Mouse (Mus musculus) lung, postnatal 4 days (tissue): Measurements from ENCODE around the gene Borcs7.
A peak's percentile ranks its signal among the peaks of the same experiment; 100 is the strongest.

Source experiments
- DNase-seq, 2 experiments: peaks; one replicate each; pipeline ENCODE4 v3.0.0; 2021

Gene Borcs7

DNA sequence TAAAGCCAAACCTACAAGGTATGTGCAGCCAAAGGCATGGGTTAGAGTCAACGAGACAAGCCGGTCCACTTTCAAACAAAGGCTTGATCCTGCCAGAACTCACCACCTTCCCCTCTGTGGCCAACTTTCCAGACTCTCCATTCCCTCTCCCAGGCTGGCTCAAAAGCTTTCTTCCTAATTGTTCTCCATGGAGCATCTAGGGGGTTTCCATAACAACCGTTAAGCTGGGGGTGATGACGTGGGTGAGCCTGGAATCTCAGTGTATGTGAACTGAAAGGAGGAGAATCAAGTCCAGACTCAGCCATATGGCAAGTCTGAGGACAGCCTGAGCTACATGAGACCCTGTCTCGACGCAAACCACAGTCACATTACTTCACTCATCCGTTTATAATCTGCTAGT lies 24.2 kb upstream of the Borcs7 start:
- DNase-seq = no peak

GRCm38 (mm10) chr19:46667300-46667699 lies 22.4 kb upstream of the Borcs7 start:
- DNase-seq = no peak

DNA sequence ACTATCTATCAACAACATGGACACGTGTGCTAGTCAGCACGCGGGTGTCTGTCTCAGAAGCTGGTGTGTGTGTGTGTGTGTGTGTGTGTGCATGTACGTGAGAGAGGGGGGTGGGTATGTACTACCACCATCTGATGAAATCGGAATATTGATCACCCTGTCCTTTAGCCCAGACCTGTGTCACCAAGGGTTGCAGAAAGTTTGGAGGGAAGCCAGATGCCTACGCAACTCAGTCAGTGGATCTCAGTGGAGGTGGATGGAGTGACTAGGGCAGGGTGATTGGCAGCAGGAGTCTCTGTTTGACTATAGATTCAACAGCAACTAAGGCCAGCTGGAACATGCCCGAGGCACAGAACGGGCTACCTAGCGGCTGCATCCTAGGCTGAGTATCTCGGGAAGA lies 21.4 kb upstream of the Borcs7 start:
- DNase-seq = no peak

DNA sequence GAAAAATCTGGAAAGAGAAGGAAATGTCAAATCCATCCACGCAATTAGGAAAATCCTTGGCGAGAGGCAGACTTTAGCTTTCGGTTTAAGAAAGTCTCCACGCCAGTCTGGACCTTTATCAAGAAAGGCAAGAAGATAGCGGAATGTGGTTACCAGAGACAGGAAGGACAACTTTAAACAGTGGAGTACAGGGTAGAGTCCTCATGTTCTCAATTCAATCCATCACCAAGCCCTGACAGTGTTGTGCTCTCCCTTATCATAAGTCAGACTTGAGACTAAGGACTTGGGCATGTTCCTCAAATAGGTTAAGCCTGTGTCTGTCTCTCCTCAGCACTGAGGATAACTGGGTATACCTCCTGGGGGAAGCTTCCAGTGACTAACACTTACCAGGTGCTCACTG lies 19.9 kb upstream of the Borcs7 start:
- DNase-seq = no peak

DNA sequence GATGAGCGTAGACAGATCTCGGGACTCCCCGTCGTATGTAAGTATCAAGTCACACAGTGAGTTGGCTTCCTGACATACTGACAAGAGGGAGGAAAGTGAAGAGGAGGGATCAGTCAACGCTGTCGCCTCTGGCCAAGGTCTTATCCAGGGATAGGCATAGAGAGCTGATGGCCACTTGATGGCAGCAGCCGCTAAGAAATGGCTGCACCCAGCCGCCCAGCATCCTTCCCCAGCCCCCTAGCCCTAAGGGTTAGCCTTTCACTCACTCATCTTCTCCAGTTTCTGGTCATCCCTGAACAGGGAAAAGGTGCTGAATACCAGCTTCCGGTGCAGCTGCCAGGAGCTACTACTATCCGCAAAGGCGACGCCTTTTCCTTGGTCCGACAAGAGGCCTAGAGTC lies 19.0 kb upstream of the Borcs7 start:
- peak; percentile 50 to 71 for DNase-seq

DNA sequence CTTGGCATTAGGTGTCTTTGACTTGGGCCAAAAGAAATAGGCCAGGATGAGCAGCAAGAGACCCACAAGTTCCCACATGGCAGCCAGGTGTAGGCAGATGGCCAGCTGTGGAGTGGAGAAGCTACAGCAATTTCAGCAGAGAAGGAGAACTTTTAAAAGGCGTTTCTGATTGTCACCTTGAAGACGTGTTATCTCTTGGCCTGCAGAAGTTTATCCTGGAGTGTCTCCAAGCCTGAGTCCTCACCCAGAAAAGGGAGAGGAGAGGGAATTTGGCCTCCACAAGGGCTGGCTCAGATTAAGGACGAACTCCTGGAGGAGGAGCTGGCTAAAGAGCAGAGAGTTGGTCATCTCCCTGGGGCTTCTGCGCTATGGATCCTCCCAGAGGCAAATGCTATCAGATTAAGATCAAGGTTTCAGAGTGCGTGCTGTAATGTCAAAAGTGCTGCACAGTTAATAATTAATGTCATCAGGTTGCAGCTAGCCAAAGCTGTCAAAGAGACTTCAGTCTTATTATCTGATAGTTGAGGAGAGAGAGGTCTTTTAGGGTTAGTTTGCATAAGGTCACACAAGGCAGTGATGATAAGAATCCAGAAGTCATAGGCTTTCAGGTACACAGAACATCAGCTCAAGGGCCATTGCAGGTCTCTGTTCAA lies 16.8 kb upstream of the Borcs7 start, which contains the start of gene Cyp17a1:
Gene Cyp17a1 (minus strand): TSS at position 407 of the 653 bp plus-strand sequence.
- DNase-seq = no peak

- DNase-seq = no peak
Measured at GRCm38 (mm10) chr19:46675641-46676040, 14.1 kb upstream of the Borcs7 start.

GRCm38 (mm10) chr19:46679720-46680383 lies 9.9 kb upstream of the Borcs7 start:
- DNase-seq = no peak

DNA sequence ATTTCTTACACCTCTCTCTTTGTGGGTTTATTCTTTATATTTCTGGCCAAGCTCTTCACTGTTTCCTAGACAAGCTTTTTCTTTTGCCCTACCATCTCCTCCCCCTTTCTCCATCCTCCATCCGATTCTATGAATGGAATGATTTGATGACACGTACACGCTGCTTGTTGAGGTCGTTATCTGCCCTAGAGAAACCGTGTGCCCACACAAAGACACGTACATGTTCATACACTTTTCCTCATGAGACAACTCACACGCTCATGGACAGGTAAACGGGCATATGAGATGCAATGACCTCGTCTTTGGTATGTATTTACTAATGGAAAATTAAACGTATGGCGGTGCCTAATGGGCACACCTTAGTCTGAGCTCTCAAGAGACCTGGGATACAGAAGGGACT lies 681 bp downstream of the Borcs7 start:
- no peak for DNase-seq

DNA sequence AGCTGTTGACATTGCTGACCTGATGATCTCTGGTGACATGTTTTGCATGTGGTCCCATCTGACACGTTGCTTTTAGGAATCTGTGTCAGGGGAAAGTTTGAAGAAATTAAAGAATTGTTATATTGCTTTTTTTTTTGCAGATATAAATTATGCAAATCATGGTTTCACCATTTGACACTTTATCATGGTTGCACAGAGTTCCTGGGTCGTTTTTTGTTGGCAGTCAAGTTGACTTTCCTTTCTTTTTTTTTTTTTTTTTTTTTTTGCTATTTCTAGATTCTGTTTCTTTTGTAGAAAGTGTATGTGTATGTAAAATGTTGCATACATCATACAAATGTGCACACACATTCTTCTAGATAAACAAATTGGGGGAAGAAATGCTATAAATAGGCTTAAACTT lies 1.4 kb downstream of the Borcs7 start:
- no peak for DNase-seq

- no peak for DNase-seq
Measured at GRCm38 (mm10) chr19:46693146-46693545, 3.4 kb downstream of the Borcs7 start.

GRCm38 (mm10) chr19:46696482-46696881 lies 6.8 kb downstream of the Borcs7 start:
- DNase-seq = no peak

DNA sequence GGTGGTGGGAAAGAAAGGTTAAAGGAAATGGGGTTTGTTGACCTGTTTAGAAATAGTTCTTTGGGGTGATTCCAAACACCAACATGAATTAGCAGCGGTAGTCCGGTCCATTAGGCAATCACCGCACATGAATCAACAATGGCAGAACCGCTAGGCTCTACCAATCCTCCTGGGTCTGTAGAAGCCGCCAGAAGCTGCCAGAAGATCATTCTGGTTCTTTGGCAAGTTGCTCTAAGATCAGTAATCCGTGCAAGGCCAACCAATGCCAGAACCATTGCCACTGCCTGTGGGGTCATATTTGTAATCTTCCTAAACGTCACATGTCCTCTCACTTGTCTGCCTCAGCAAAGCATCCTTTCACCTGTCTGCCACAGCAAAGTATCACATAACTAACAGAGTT lies 7.2 kb downstream of the Borcs7 start:
- DNase-seq = no peak

DNA sequence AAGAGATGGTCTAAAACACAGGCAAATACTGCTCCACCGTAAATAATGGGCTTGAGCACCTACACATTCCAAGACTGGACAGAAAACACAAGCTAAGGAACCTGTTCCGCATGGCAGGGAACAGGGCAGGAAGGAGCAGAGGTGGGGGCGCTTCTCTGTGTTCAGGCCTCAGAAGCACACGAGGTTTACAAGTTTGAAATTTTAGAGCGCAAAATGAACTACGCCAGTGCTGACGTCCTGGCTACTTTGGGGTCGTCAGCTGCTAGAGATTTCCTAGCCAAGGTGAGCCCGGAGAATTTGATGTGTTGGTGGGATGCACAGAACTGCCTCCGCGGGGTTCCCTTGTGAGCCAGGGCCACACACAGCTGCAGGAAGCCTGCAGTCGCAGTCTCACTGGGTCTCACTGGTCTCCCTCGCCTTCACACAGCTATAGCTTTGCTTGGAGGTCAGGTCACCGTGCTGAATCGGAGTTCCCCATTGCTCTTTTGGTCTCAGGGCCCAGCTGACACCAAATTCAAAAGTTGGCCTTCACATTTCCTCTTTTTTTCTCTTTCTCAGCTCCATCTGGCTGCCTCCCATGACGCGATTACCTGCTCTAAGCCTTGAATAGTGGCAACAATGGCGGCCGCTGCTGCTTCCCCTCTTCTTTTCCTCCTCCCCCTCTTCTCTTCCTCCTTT lies 8.3 kb downstream of the Borcs7 start:
- DNase-seq = no peak

DNA sequence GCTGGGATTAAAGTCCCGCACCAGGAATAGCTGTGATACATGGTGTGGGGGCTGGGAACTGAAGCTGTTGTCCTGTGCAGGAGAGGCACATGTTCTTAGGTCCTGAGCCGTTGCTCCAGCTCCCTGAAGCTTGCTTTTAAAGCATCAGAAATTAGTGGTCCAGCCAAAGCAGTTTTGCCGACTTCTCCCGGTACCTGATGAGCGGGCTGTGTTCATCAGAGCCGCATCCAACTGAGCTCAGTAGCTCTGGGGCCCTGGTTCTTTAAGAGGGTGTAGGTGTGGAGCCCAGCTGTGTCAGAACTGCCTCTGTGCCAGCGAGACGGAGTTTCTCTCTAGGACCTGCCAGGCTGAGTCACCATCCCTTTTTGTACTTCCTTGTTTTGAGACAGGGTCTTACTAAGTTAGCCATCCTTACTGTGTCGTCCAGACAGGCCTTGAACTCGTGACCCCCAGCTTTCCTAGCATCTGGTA lies 9.3 kb downstream of the Borcs7 start:
- DNase-seq = no peak

GRCm38 (mm10) chr19:46701156-46701555 lies 11.4 kb downstream of the Borcs7 start:
- DNase-seq = no peak

GRCm38 (mm10) chr19:46705779-46706495 lies 16.2 kb downstream of the Borcs7 start:
- no peak for DNase-seq

- no peak for DNase-seq
Measured at GRCm38 (mm10) chr19:46706540-46707295, 17.0 kb downstream of the Borcs7 start.

- DNase-seq = peak; percentile 84 to 86
Measured at GRCm38 (mm10) chr19:46707296-46708151, 17.8 kb downstream of the Borcs7 start, which contains the start of gene As3mt. Gene As3mt, plus strand, starts transcription at chr19:46707458.

DNA sequence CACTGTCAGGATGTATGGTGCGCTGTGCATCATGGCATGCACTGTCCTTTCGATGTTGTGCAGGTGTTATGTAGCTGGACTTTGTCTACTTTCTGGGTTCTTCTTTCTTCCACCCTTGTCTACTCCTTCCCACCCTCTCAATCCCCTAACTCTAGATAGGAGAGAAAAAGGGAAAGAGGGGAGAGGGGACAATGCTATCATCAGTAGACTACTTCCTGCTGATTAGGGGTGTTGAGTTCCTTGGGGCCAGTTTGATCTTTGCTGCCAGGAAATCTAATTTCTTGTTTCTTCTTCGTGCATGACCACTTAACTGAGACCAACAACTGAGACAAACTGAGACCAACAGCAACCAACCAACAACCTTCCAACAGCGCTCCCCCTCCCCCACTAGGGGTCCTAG lies 20.9 kb downstream of the Borcs7 start:
- no peak for DNase-seq

GRCm38 (mm10) chr19:46714234-46714633 lies 24.5 kb downstream of the Borcs7 start:
- no peak for DNase-seq

- DNase-seq = no peak
Measured at GRCm38 (mm10) chr19:46715016-46715415, 25.3 kb downstream of the Borcs7 start.
